Mouse (Mus musculus) stomach, embryonic 14.5 days (tissue): Measurements from ENCODE around the gene Dtnb. TPM values are rescaled to one million over a fixed set of nuclear protein-coding genes. Genes with fewer than 3 reads are reported as not detected.

Experiments
- ATAC-seq: fragments of 200-750 bp; cut with Nextera tagmentation; 2 replicates; pipeline ENCODE4 v1.8.0; 2017; ENCODE audit warnings: low read depth, moderate TSS enrichment; ENCODE audit not compliant: insufficient number of reproducible peaks, insufficient read depth, low FRiP score
- H3K27ac ChIP-seq: fragments of 300-500 bp; sonication (generic); 2 replicates; pipeline ENCODE4 v1.5.1; 2014; ENCODE audit warnings: mild to moderate bottlenecking, low read length, moderate library complexity, mixed read lengths
- H3K27me3 ChIP-seq: fragments of 300-500 bp; sonication (generic); 2 replicates; pipeline ENCODE4 v1.6.1; 2014; ENCODE audit warnings: low read length, control low read depth, mixed read lengths; ENCODE audit not compliant: control insufficient read depth, insufficient read depth
- H3K36me3 ChIP-seq: fragments of 300-500 bp; sonication (generic); 2 replicates; pipeline ENCODE4 v1.6.1; 2014; ENCODE audit warnings: mild to moderate bottlenecking, control low read depth, low read length, moderate library complexity, mixed read lengths; ENCODE audit not compliant: control insufficient read depth, insufficient read depth
- H3K4me1 ChIP-seq: fragments of 300-500 bp; sonication (generic); 2 replicates; pipeline ENCODE4 v1.6.1; 2014; ENCODE audit warnings: low read length, control low read depth, mixed read lengths; ENCODE audit not compliant: control insufficient read depth, insufficient read depth
- H3K4me2 ChIP-seq: fragments of 300-500 bp; sonication (generic); replicated peaks from 2 replicates; pipeline ENCODE4 v1.6.1; 2014; ENCODE audit warnings: low read depth, low read length, control low read depth
- H3K4me3 ChIP-seq: fragments of 300-500 bp; sonication (generic); 2 replicates; pipeline ENCODE4 v1.5.1; 2014; ENCODE audit warnings: low read depth, low read length, control low read depth
- H3K9ac ChIP-seq: fragments of 300-500 bp; sonication (generic); replicated peaks from 2 replicates; pipeline ENCODE4 v1.6.1; 2014; ENCODE audit warnings: low read depth, mild to moderate bottlenecking, control low read depth, low read length, moderate library complexity, mixed read lengths
- H3K9me3 ChIP-seq: fragments of 300-500 bp; sonication (generic); 2 replicates; pipeline ENCODE4 v1.6.1; 2016; ENCODE audit warnings: low read depth, low read length, control low read depth; ENCODE audit not compliant: control insufficient read depth
- WGBS: fragments of 180-500 bp; shearing (Covaris S2); extraction: QIAGEN DNeasy Blood & Tissue Kit; methylation state at CpG from one replicate; pipeline ENCODE4 v1.1.7; 2014; 5-methylcytosine and 5-hydroxymethylcytosine counted together
- polyA plus RNA-seq: library from polyadenylated mRNA; unstranded; fragments of >200 nt; fragmentation: Nextera tagmentation; extraction: Ambion mirVana; gene quantifications from 2 replicates; pipeline ENCODE4 v1.2.1, GENCODE M21; 2014

Dtnb gene
- polyA plus RNA-seq, 1 experiment from 2014 or later: 36.1 TPM

GRCm38 (mm10) chr12:3817033-3817432 is 244.9 kb downstream of the Dtnb start:
- no peaks in the 10 kb centered on the region for H3K9me3 ChIP-seq
- peaks cover 41% of the 10 kb centered on the region for H3K4me1 ChIP-seq
- no peak overlapping the region for H3K4me2 ChIP-seq
- no peak overlapping the region for H3K9ac ChIP-seq
- H3K4me3 ChIP-seq: no peak overlapping the region
- no peaks in the 10 kb centered on the region for H3K27me3 ChIP-seq
- H3K36me3 ChIP-seq: peaks cover 8% of the 10 kb centered on the region; the same call in 1 of the 2 replicates
- no peak for ATAC-seq
- 59% methylated on average over 7 of the region's 7 CpGs for WGBS
- H3K27ac ChIP-seq: no peak overlapping the region

- H3K27me3 ChIP-seq: no peaks in the 10 kb centered on the region
- H3K4me3 ChIP-seq: no peak overlapping the region
- H3K27ac ChIP-seq: no peak overlapping the region
- no peaks in the 10 kb centered on the region for H3K9me3 ChIP-seq
- peaks cover 8% of the 10 kb centered on the region; the same call in 1 of the 2 replicates for H3K36me3 ChIP-seq
- ATAC-seq: no peak
- peaks cover 36% of the 10 kb centered on the region for H3K4me1 ChIP-seq
- no peak overlapping the region for H3K4me2 ChIP-seq
- H3K9ac ChIP-seq: no peak overlapping the region
- 76% methylated on average over 5 of the region's 5 CpGs for WGBS
Measured at GRCm38 (mm10) chr12:3817566-3817965, 245.4 kb downstream of the Dtnb start.

GRCm38 (mm10) chr12:3819899-3820298 is 247.7 kb downstream of the Dtnb start:
- H3K4me2 ChIP-seq: no peak overlapping the region
- H3K9me3 ChIP-seq: no peaks in the 10 kb centered on the region
- ATAC-seq: no peak
- no peaks in the 10 kb centered on the region for H3K27me3 ChIP-seq
- no peak overlapping the region for H3K4me3 ChIP-seq
- H3K4me1 ChIP-seq: peaks cover 55% of the 10 kb centered on the region
- H3K36me3 ChIP-seq: no peaks in the 10 kb centered on the region; the same call in 1 of the 2 replicates
- H3K27ac ChIP-seq: no peak overlapping the region
- 46% methylated on average over 4 of the region's 4 CpGs for WGBS
- 0 out of 2 replicates have a peak overlapping the region, but pooled peaks have one; percentile 3 for H3K9ac ChIP-seq

- WGBS: 71% methylated on average over 5 of the region's 5 CpGs
- no peak overlapping the region for H3K4me2 ChIP-seq
- no peak overlapping the region for H3K4me3 ChIP-seq
- H3K36me3 ChIP-seq: no peaks in the 10 kb centered on the region
- no peak overlapping the region for H3K9ac ChIP-seq
- ATAC-seq: no peak
- H3K4me1 ChIP-seq: peaks cover 47% of the 10 kb centered on the region
- no peaks in the 10 kb centered on the region for H3K9me3 ChIP-seq
- no peaks in the 10 kb centered on the region for H3K27me3 ChIP-seq
- H3K27ac ChIP-seq: no peak overlapping the region
Measured at GRCm38 (mm10) chr12:3823408-3823807, 251.2 kb downstream of the Dtnb start.

DNA sequence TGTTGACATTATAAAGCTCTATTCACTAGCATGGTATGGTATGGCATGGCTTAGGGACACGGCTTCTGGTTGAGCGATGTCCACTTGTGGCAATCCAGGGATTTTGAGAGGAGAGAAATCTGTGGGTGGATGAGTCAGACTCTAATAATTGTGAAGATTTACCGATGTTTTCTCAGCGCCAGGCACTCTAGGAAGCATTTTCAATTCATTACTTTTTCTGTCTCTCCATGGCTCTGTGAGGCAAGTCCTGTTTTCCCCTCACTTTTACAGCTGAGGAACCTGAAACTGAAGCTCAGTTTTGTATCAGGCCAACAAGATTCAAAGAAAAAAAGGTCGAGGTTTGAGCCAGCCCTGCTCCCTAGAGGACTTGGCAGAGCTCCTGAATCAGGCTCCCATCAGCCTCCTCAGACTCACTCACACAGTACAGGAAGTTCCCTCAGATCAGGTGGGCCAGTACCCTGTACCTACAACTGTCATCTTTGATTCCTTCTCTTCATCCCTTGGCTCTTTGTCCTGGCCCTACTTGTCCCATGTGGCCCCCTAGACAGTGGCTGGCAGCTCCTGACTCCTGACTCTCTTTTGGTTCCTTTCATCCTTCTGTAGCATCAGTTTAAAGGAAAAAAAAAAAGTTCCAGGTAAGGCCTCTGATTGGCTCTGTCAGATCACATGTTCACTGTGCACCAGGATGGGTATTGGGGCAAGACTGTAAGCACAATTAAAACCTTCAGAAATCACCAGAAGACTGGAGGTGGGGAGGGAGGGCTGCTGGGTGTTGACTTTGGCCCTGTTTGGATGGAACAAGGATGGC is 252.9 kb downstream of the Dtnb start:
- H3K9ac ChIP-seq: no peak overlapping the region
- 0 out of 2 replicates have a peak overlapping the region, but pooled peaks have one; percentile 10 for H3K4me2 ChIP-seq
- no peaks in the 10 kb centered on the region for H3K36me3 ChIP-seq
- no peaks in the 10 kb centered on the region for H3K9me3 ChIP-seq
- H3K27ac ChIP-seq: no peak overlapping the region
- ATAC-seq: peak; percentile 11; the same call in 1 of the 2 replicates
- no peak overlapping the region for H3K4me3 ChIP-seq
- H3K27me3 ChIP-seq: no peaks in the 10 kb centered on the region
- 57% methylated on average over 5 of the region's 5 CpGs for WGBS
- peaks cover 37% of the 10 kb centered on the region for H3K4me1 ChIP-seq

DNA sequence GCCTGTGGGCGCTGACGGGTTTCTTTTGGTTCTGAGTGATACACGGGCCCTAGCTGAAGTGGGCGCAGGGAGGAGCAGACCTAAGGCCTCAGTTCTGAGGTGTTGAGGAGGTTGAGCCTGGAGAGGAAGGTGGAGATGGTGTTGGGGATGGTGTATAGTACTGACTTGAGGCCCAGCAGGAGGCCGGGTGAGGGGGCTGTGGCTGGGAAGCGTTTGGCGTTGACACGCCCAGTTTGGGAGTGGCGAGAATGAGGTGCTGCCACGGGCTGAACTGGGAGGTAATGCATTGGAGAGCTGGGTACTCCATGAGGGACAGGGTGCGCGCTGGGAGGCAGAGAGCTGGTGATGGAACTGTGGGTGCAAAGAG is 253.5 kb downstream of the Dtnb start:
- Histone ChIP-seq H3K4me3 (no peak overlapping the region), H3K27ac (no peak overlapping the region), H3K9ac (no peak overlapping the region), H3K36me3 (no peaks in the 10 kb centered on the region), H3K4me1 (peaks cover 36% of the 10 kb centered on the region), H3K4me2 (0 out of 2 replicates have a peak overlapping the region, but pooled peaks have one; percentile 10), H3K27me3 (no peaks in the 10 kb centered on the region), H3K9me3 (no peaks in the 10 kb centered on the region)
- ATAC-seq: peak; percentile 26; the same call in 1 of the 2 replicates
- 29% methylated on average over 12 of the region's 12 CpGs for WGBS

DNA sequence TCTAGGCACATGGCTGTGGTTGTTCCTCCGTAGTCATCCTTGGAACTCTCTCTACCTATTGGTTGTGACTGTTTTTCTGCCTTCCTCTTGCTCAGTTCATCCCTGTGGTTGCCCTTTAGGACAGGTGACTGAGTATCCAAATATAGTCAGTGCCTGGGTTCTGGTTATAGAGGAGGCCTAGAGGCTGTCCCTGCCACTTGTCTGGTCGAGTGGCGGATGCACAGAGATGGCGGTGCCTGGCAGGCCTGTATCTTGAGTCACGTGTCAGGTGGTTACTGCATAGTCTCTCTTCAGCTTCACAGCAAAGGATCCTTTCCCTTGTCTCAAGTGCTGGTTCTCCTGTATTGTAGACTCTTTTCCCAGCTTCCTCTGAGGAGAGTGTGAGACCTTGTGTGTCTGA is 255.6 kb downstream of the Dtnb start:
- Histone ChIP-seq H3K4me2 (no peak overlapping the region), H3K27me3 (no peaks in the 10 kb centered on the region), H3K4me3 (no peak overlapping the region), H3K4me1 (peaks cover 42% of the 10 kb centered on the region), H3K9me3 (no peaks in the 10 kb centered on the region), H3K27ac (no peak overlapping the region), H3K36me3 (no peaks in the 10 kb centered on the region), H3K9ac (no peak overlapping the region)
- no peak for ATAC-seq
- 88% methylated on average over 5 of the region's 5 CpGs for WGBS
